Mouse (Mus musculus): ENCODE data around the gene Arpc1a. TPM values are rescaled to one million over a fixed set of nuclear protein-coding genes. Genes with fewer than 3 reads are reported as not detected.
"Not testable (repeated sequence)": the region's sequence is repeated elsewhere in the genome, so short reads cannot be mapped to it uniquely, and the experiment has no call there.

Gene Arpc1a
- total RNA-seq, 2 experiments from 2014 or later, result 17.3 to 54.9 TPM

DNA sequence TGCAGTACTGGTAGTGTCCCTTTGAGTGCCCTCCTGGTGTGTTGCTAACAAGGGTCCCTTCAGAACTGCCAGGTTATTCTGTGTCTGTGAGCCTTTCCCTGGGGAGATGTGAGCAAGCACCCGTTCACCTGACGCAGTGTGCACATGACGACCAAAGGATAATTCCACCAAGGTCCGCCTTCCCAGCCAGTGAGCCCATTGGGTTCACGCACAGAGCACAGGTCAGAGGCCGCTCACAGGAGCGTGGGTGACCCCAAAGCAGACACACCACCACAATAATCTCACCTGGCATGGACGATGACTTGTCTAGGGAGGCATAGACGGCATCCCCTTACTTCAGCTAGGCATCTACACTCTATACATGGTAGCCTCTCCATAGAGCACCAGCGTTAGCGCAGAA lies 17.8 kb downstream of the Arpc1a start:
- not testable (repeated sequence) for ATAC-seq (replicated peaks; ENCODE audit: low FRiP score, poor library complexity, severe bottlenecking)

- ATAC-seq (replicated peaks; ENCODE audit: low FRiP score, poor library complexity, severe bottlenecking), result no peak
These were observed 19.1 kb downstream of the Arpc1a start for GRCm38 (mm10) chr5:145102706-145103105.

- ATAC-seq (replicated peaks; ENCODE audit: low FRiP score, poor library complexity, severe bottlenecking), result no peak
These were observed 20.7 kb downstream of the Arpc1a start for GRCm38 (mm10) chr5:145104328-145104727.

DNA sequence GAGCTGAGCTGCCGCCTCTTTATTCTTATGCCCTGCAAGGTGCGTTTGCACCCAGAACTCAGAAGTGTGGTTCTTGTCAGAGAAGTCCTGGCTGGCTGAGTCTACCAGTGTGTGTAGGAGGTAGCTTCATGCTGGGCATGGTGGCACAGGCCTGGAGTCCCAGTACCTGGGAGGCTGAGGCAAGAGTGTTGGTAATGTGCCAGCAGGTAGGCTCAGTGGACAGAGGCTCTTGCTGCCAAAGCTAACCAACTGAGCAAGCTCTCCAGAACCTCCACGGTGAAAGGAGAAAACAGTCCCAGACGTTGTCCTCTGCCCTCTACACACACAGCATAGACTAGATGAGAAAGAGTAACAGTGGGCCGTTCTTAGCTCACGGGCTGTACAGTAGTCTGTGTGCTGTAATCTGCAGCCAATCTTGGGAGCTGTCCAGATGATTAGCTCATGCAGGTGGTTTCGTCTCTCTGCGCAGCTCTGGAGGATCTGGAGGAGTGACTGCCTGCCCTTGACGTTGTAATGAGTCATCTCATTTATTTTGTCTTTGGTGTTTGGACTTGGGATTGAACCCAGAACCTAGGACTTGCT lies 22.2 kb downstream of the Arpc1a start:
- no peak for ATAC-seq (replicated peaks; ENCODE audit: low FRiP score, poor library complexity, severe bottlenecking)

DNA sequence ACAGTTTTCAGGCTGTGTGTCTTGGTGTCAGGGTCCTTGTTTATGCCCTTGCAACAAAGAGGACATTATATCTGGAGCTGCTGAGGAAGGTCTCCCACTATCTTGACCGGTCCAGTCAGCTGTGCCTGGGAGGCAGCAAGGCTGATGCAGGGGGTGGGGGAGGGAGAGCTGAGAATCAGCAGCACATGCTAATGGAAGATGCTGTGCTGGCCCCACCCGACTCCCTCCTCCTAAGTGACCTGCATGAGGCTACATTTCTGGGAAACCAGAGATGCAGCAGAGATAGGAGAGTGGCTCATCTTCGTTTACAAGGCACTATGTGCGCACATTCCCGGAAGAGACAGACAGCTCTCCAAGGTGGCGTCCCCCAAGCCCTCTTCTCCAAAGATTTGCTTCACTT lies 26.8 kb downstream of the Arpc1a start:
- ATAC-seq (replicated peaks; ENCODE audit: low FRiP score, poor library complexity, severe bottlenecking), result no peak

GRCm38 (mm10) chr5:145112566-145112965 lies 28.9 kb downstream of the Arpc1a start:
- ATAC-seq (replicated peaks; ENCODE audit: low FRiP score, poor library complexity, severe bottlenecking), result no peak

DNA sequence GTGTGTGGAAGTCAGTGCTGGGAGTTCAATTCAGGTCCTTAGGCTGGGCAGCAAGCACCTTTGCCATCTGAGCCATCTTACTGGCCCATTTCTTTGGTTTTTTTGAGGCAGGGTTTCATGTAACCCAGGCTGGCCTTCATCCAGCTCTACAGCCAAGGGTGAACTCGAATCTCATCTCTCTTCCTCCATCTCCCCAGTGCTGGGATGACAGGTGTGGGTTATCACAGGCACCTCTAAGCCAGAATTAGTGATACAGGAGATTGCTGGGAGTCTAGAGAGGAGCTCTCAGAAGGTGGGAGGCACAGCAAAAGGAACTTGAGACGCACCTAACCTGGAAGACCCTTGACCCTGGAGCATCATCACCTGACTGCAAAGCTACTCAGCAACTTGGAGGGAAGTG lies 29.8 kb downstream of the Arpc1a start:
- ATAC-seq (replicated peaks; ENCODE audit: low FRiP score, poor library complexity, severe bottlenecking), result no peak

GRCm38 (mm10) chr5:145114071-145114605 lies 30.5 kb downstream of the Arpc1a start, which contains the start of gene Arpc1b:
Gene Arpc1b (plus strand): TSS chr5:145114215.
- ATAC-seq (replicated peaks; ENCODE audit: low FRiP score, poor library complexity, severe bottlenecking), result no peak

DNA sequence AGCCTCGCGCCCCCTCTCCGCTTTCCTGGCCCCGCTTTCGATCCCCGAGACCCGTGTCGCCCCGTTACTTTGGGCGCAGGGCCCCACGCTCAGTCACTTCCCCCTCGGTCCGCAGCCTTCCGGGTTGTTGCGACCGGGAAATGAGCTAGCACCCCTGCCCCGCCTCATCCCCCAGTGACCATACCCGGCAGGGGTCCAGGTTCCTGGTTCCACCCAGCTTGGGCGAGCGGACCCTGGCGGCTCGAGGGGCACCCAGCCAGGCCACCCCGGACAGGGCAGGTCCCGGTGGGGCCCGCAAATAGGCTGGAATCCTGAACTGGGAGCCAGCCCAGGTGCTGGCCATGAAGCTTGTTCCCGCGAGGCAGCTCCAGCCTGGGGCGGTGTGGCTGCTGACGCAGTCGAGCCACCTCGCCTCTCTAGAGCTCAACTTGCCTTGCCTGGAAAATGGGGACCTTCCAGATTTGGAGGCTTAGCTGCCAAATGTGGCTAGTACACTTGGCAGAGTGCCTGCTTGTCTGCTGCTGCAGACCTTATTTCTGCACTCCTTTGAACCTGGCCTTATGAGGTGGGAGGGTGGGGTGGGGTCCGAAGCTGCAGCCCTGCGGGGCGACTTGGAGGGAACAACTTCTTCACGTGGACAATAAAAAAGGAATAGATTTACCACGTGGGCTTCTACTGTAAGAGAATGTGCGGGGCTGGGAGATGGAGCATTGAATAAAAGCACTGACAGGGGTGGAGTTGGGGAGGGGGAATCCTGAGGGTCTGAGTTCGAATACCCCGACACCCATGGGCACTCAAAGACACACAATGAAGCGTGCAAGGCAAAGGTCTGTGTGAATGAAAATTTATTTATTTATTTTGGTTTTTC lies 31.2 kb downstream of the Arpc1a start:
- ATAC-seq (replicated peaks; ENCODE audit: low FRiP score, poor library complexity, severe bottlenecking), result no peak

DNA sequence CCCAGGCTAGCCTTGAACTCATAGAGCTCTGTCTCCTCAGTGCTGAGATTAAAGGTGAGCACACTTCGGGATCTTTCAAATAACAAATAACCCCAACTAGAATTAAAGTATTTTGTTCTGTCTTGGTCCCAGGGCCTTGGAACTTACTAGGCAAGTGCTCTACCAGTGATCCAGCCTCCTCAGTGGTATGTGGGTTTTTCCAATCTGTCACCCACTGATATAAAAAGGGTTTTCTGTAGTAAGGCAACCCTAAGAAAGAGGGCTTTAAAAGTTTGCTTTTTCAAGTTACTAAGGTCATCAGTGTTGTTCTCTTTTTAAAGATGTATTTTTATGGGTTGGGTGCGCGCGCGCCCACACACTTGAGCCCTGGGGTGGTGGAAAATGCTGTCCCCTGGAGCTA lies 32.1 kb downstream of the Arpc1a start:
- no peak for ATAC-seq (replicated peaks; ENCODE audit: low FRiP score, poor library complexity, severe bottlenecking)

- no peak for ATAC-seq (replicated peaks; ENCODE audit: low FRiP score, poor library complexity, severe bottlenecking)
These were observed 32.7 kb downstream of the Arpc1a start for GRCm38 (mm10) chr5:145116316-145116715.

GRCm38 (mm10) chr5:145116916-145117315 lies 33.3 kb downstream of the Arpc1a start:
- ATAC-seq (replicated peaks; ENCODE audit: low FRiP score, poor library complexity, severe bottlenecking), result peak; percentile 67; the same call in 1 of the 2 replicates

GRCm38 (mm10) chr5:145118005-145118404 lies 34.4 kb downstream of the Arpc1a start:
- ATAC-seq (replicated peaks; ENCODE audit: low FRiP score, poor library complexity, severe bottlenecking), result no peak

DNA sequence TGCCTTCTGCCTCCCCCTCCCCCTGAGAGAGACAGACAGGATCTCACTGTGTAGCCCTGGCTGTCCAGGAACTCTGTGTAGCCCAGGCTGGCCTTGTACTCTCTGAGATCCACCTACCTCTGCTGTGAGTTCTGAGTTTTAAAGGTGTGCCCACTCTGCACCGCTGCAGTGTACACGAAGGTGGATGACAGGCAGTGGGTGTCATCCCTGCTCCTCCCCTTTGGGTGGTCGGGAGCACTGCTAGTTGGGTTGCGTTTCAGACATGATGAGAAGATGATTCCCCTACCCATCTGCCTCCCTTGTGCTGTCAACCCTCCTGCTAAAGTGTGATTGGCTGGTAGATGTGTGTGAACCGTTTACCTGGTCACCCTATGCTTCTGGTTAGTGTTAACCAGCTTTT lies 34.8 kb downstream of the Arpc1a start:
- ATAC-seq (replicated peaks; ENCODE audit: low FRiP score, poor library complexity, severe bottlenecking), result no peak

DNA sequence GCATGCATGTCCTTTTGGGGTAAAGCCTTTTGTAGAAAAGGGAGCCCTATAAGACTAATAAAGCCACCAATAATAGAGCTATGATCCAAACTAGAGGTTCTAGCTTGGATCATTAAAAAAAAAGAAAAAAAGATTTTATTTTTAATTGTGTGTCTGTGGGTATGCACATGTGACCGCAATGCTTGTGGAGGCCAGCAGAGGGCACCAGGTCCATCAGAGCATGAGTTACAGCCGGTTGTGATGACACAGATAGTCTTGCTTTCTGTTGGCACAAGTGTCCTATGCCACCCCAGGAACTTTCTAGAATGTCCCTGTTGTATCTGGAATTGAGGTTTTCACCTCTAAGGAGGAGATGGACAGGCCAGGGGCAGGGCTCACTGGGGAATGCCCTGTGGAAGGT lies 35.8 kb downstream of the Arpc1a start:
- no peak for ATAC-seq (replicated peaks; ENCODE audit: low FRiP score, poor library complexity, severe bottlenecking)

DNA sequence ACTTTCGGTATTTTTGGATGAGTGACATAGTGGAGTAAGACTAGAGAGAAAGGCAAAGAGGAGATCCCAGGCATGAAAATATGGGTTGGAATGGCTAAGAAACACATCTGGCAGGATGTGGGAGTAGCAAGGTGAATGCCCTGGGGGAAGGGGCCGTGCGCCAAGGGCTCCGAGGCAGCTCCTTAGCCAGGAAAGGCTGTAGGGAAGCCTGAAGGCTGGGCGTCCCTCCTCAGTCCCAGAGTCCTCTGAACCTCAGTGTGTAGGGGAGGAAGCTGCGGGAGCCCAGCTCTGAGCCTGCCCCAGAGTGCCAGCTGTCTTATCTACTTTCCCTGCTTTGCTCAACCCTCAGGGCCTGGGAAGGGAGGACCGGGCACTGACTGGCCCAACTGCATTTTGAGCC lies 37.3 kb downstream of the Arpc1a start:
- no peak for ATAC-seq (replicated peaks; ENCODE audit: low FRiP score, poor library complexity, severe bottlenecking)

- no peak for ATAC-seq (replicated peaks; ENCODE audit: low FRiP score, poor library complexity, severe bottlenecking)
These were observed 39.8 kb downstream of the Arpc1a start for GRCm38 (mm10) chr5:145123396-145123795.

DNA sequence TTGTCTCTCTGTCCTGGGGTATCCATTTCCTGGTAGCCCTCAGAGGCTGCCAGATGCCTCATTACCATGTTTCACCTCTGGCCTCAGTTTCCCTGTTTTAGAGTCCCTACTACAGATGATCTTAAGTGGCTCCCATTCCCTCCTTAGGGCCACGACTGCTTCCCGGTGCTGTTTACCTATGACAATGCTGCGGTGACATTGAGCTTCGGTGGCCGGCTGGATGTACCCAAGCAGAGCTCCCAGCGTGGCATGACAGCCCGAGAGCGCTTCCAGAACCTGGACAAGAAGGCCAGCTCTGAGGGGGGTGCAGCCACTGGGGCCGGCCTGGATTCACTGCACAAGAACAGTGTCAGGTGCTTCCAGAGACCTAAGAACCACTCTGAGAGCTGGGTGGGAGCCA lies 43.0 kb downstream of the Arpc1a start:
- ATAC-seq (replicated peaks; ENCODE audit: low FRiP score, poor library complexity, severe bottlenecking), result no peak

- ATAC-seq (replicated peaks; ENCODE audit: low FRiP score, poor library complexity, severe bottlenecking), result no peak
These were observed 45.5 kb downstream of the Arpc1a start for GRCm38 (mm10) chr5:145129124-145129523.

- ATAC-seq (replicated peaks; ENCODE audit: low FRiP score, poor library complexity, severe bottlenecking), result not testable (repeated sequence)
These were observed 46.1 kb downstream of the Arpc1a start for GRCm38 (mm10) chr5:145129773-145130172.

GRCm38 (mm10) chr5:145130191-145130590 lies 46.6 kb downstream of the Arpc1a start:
- ATAC-seq (replicated peaks; ENCODE audit: low FRiP score, poor library complexity, severe bottlenecking), result no peak

Data from erythroid progenitor cell, adult 5-6 weeks (primary cell).